Mouse (Mus musculus): Measurements from ENCODE around the gene Fahd2a.
A peak's percentile ranks its signal among the peaks of the same experiment; 100 is the strongest.

Gene Fahd2a

GRCm38 (mm10) chr2:127444055-127444789 is at the start of gene Fahd2a:
Gene Fahd2a (minus strand): TSS chr2:127444565.
- DNase-seq: peak; percentile 93

GRCm38 (mm10) chr2:127484476-127485170 is 40.3 kb upstream of the Fahd2a start:
- DNase-seq: peak; percentile 84

GRCm38 (mm10) chr2:127483001-127483400 is 38.6 kb upstream of the Fahd2a start:
- DNase-seq: no peak

- peak; percentile 58 for DNase-seq
These were observed 38.2 kb upstream of the Fahd2a start for GRCm38 (mm10) chr2:127482533-127482911.

GRCm38 (mm10) chr2:127481841-127482532 is 37.6 kb upstream of the Fahd2a start:
- no peak for DNase-seq

- DNase-seq: no peak
These were observed 35.4 kb upstream of the Fahd2a start for GRCm38 (mm10) chr2:127479763-127480162.

GRCm38 (mm10) chr2:127479210-127479609 is 34.8 kb upstream of the Fahd2a start:
- no peak for DNase-seq

- DNase-seq: no peak
These were observed 27.9 kb upstream of the Fahd2a start for GRCm38 (mm10) chr2:127472279-127472678.

- no peak for DNase-seq
These were observed 26.9 kb upstream of the Fahd2a start for GRCm38 (mm10) chr2:127471281-127471680.

- no peak for DNase-seq
These were observed 26.3 kb upstream of the Fahd2a start for GRCm38 (mm10) chr2:127470661-127471060.

- no peak for DNase-seq
These were observed 25.8 kb upstream of the Fahd2a start for GRCm38 (mm10) chr2:127470183-127470582.

- DNase-seq: peak; percentile 66
These were observed 17.9 kb upstream of the Fahd2a start for GRCm38 (mm10) chr2:127462314-127462713.

- no peak for DNase-seq
These were observed 17.0 kb upstream of the Fahd2a start for GRCm38 (mm10) chr2:127461351-127461750.

- DNase-seq: no peak
These were observed 15.0 kb upstream of the Fahd2a start for GRCm38 (mm10) chr2:127459341-127459740.

- DNase-seq: peak; percentile 90
These were observed 9.4 kb upstream of the Fahd2a start for GRCm38 (mm10) chr2:127453764-127454163.

- DNase-seq: peak; percentile 72
These were observed 8.8 kb upstream of the Fahd2a start for GRCm38 (mm10) chr2:127453141-127453540.

GRCm38 (mm10) chr2:127451748-127452147 is 7.4 kb upstream of the Fahd2a start:
- DNase-seq: peak; percentile 60

GRCm38 (mm10) chr2:127449691-127450090 is 5.3 kb upstream of the Fahd2a start:
- DNase-seq: peak; percentile 82

- DNase-seq: no peak
These were observed 2.5 kb upstream of the Fahd2a start for GRCm38 (mm10) chr2:127446847-127447246.

- DNase-seq: no peak
These were observed 6.7 kb downstream of the Fahd2a start for GRCm38 (mm10) chr2:127437697-127438096.

GRCm38 (mm10) chr2:127435554-127435953 is 8.8 kb downstream of the Fahd2a start:
- no peak for DNase-seq

GRCm38 (mm10) chr2:127435135-127435534 is 9.2 kb downstream of the Fahd2a start:
- peak; percentile 60 for DNase-seq

- DNase-seq: no peak
These were observed 10.7 kb downstream of the Fahd2a start for GRCm38 (mm10) chr2:127433487-127434295.

Measured in kidney, adult 9 months (tissue).